Comparison of ENCODE assay signal across 8 mouse cellular contexts in the genomic region with DNA sequence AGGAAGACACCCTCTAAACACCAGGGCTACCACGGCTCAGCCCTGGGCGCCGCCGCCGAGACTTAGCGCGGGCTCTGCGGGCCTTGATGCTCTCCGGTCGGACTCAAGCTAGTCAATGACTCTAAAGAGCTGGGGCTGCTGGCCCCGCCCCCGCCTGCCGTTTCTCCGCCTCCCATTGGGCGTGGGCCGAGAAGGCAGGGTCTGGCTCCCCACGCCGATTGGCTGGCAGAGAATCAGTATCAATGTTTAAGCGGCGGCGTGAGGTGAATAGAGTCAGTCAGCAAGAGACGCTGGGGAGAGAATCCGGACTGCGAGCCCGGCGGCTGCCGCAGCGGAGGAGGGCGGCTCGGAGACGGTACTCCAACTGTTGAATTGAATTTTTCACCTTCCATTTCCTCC. TPM values are rescaled to one million over a fixed set of nuclear protein-coding genes. Genes with fewer than 3 reads are reported as not detected.
DNase-seq lines count a peak whose midpoint lies in the region; ATAC-seq lines count a peak whose summit lies in the region.

A gene (plus strand): TSS at position 276 of the 399 bp plus-strand sequence.

- ATAC-seq in intestine, embryonic 14.5 days (replicated peaks; ENCODE audit: low FRiP score, low TSS enrichment, low read depth) = peak; percentile 94
- peak; percentile 80 for ATAC-seq in megakaryocyte progenitor cell, adult 5-6 weeks (replicated peaks; ENCODE audit: poor library complexity)

- peak; percentile 94 for DNase-seq in adrenal gland, adult 2 months
- peak; percentile 97 for DNase-seq in embryo, embryonic 11 days
- peak; percentile 93 for DNase-seq in gastrocnemius, postnatal 25 days
- peak; percentile 93 for DNase-seq in intestine, embryonic 14.5 days (ENCODE audit: low spot score)
- DNase-seq in left cerebral cortex, postnatal 10 days (ENCODE audit: extremely low spot score in 1 of 2, low spot score in 2 of 2) = peak; percentile 96
- DNase-seq in right cerebral cortex, postnatal 10 days (ENCODE audit: low spot score in 2 of 2) = peak; percentile 98
- peak; percentile 88 to 93 for DNase-seq in urinary bladder, postnatal 36 days (ENCODE audit: low spot score in 2 of 2)

- H3K36me3 ChIP-seq in intestine, embryonic 14.5 days (ENCODE audit: control insufficient read depth, insufficient read depth, low read length) = no peaks in the 10 kb centered on the region

- WGBS in intestine, embryonic 14.5 days = under 1% methylated on average over 31 of the region's 31 CpGs

- H3K27ac ChIP-seq in intestine, embryonic 14.5 days (ENCODE audit: low read depth) = peak within 1 kb of the TSS; percentile 70

- H3K4me1 ChIP-seq in intestine, embryonic 14.5 days (replicated peaks; ENCODE audit: control insufficient read depth, insufficient read depth, low read length) = peaks cover 11% of the 10 kb centered on the region

- no peaks in the 10 kb centered on the region for H3K9me3 ChIP-seq in intestine, embryonic 14.5 days (ENCODE audit: control insufficient read depth, low read length)

- peak within 1 kb of the TSS; percentile 52 for H3K4me3 ChIP-seq in intestine, embryonic 14.5 days (ENCODE audit: low read depth, low read length)

- peak within 1 kb of the TSS; percentile 86 for H3K4me2 ChIP-seq in intestine, embryonic 14.5 days (ENCODE audit: low read length)

- H3K27me3 ChIP-seq in intestine, embryonic 14.5 days (replicated peaks; ENCODE audit: control insufficient read depth, insufficient read depth, low read length) = peaks cover 53% of the 10 kb centered on the region

- intact Hi-C loops in left cerebral cortex, postnatal 10 days (cut with DNase I) = loop anchor here (10.0 kb wide), 1 partner anchor 1462 kb away; no protein-coding TSS in a partner anchor

- H3K9ac ChIP-seq in intestine, embryonic 14.5 days (ENCODE audit: low read length) = peak within 1 kb of the TSS; percentile 39

RNA-seq across cellular contexts. Expression of the gene that starts here (rescaled TPM):
- total RNA-seq in adrenal gland, adult 2 months (2021) = 1 to 10 TPM; 2.6 to 4.5 TPM
- 2.9 and 3.0 TPM in 2 replicates for polyA plus RNA-seq in adrenal gland, adult 2 months (2012; rRNA removed)
- under 1 TPM; 0.69 to 0.83 TPM for total RNA-seq in gastrocnemius, postnatal 25 days (2021)
- 7.9 and 8.3 TPM in 2 replicates for polyA plus RNA-seq in intestine, embryonic 14.5 days (2014; fragmentation: Nextera tagmentation; extraction: Ambion mirVana)
- total RNA-seq in left cerebral cortex, postnatal 10 days (2021) = 10 to 100 TPM; 48.3 to 57.0 TPM
- total RNA-seq in megakaryocyte progenitor cell, adult 5-6 weeks (2015) = 0.02 TPM in 1 of 2 replicates, not detected in the other
- total RNA-seq in megakaryocyte progenitor cell, adult 5-6 weeks (2017) = 0.04 TPM in 1 of 2 replicates, not detected in the other

Comparison
In these comparisons a context has a peak if more than half of its experiments do, and no peak if none do; other contexts are left out.
1. Peak in every context shown above with its lines: DNase-seq, ATAC-seq, H3K4me3 ChIP-seq and H3K27ac ChIP-seq.
2. RNA of the gene that starts here (total RNA-seq): 48.3 to 57.0 TPM in left cerebral cortex, postnatal 10 days; 2.6 to 4.5 TPM in adrenal gland, adult 2 months, 0.69 to 0.83 TPM in gastrocnemius, postnatal 25 days and 0.02 to 0.04 TPM in megakaryocyte progenitor cell, adult 5-6 weeks; every median in the first group is over 4 times any median in the second.
3. Peak in DNase-seq in gastrocnemius, postnatal 25 days; RNA of the gene not detected or under 1 TPM.
4. Peak in ATAC-seq in megakaryocyte progenitor cell, adult 5-6 weeks; RNA of the gene not detected or under 1 TPM.